Mouse (Mus musculus) lung, embryonic 16.5 days (tissue): ENCODE results near the gene Gapdhs. TPM values are rescaled to one million over a fixed set of nuclear protein-coding genes. Genes with fewer than 3 reads are reported as not detected.

Source experiments
- ATAC-seq: fragments of 200-750 bp; cut with Nextera tagmentation; 2 replicates; pipeline ENCODE4 v1.8.0; 2017; ENCODE audit warnings: low read depth, mild to moderate bottlenecking, moderate library complexity
- H3K27ac ChIP-seq: fragments of 300-500 bp; sonication (generic); 2 replicates; pipeline ENCODE4 v1.5.1; 2014; ENCODE audit warnings: mild to moderate bottlenecking, control low read depth, low read length
- H3K27me3 ChIP-seq: fragments of 300-500 bp; sonication (generic); 2 replicates; pipeline ENCODE4 v1.6.1; 2014; ENCODE audit warnings: low read depth, low read length, mixed read lengths; ENCODE audit not compliant: control insufficient read depth, insufficient read depth
- H3K36me3 ChIP-seq: fragments of 300-500 bp; sonication (generic); 2 replicates; pipeline ENCODE4 v1.6.1; 2014; ENCODE audit warnings: low read length; ENCODE audit not compliant: control insufficient read depth, insufficient read depth
- H3K4me1 ChIP-seq: fragments of 300-500 bp; sonication (generic); replicated peaks from 2 replicates; pipeline ENCODE4 v1.6.1; 2014; ENCODE audit warnings: low read length, mixed read lengths; ENCODE audit not compliant: control insufficient read depth, insufficient read depth
- H3K4me2 ChIP-seq: fragments of 300-500 bp; sonication (generic); 2 replicates; pipeline ENCODE4 v1.6.1; 2014; ENCODE audit warnings: low read depth, low read length, control low read depth
- H3K4me3 ChIP-seq: fragments of 300-500 bp; sonication (generic); 2 replicates; pipeline ENCODE4 v1.5.1; 2014; ENCODE audit warnings: mild to moderate bottlenecking, low read length, control low read depth
- H3K9ac ChIP-seq: fragments of 300-500 bp; sonication (generic); 2 replicates; pipeline ENCODE4 v1.6.1; 2014; ENCODE audit warnings: low read length, control low read depth
- H3K9me3 ChIP-seq: fragments of 300-500 bp; sonication (generic); 2 replicates; pipeline ENCODE4 v1.6.1; 2016; ENCODE audit warnings: low read length; ENCODE audit not compliant: control insufficient read depth
- WGBS: fragments of 180-500 bp; shearing (Covaris S2); extraction: QIAGEN DNeasy Blood & Tissue Kit; methylation state at CpG from one replicate; pipeline ENCODE4 v1.1.7; 2014; 5-methylcytosine and 5-hydroxymethylcytosine counted together
- polyA plus RNA-seq: library from polyadenylated mRNA; unstranded; fragments of >200 nt; fragmentation: Nextera tagmentation; extraction: Ambion mirVana; gene quantifications from 2 replicates; pipeline ENCODE4 v1.2.1, GENCODE M21; 2015

The Gapdhs gene
- polyA plus RNA-seq, 1 experiment from 2014 or later: 0.58 TPM

GRCm38 (mm10) chr7:30706214-30706882, 37.1 kb downstream of the Gapdhs start:
- Histone ChIP-seq H3K36me3 (no peaks in the 10 kb centered on the region), H3K9me3 (no peaks in the 10 kb centered on the region), H3K27me3 (no peaks in the 10 kb centered on the region), H3K27ac (no peak overlapping the region), H3K4me1 (no peaks in the 10 kb centered on the region; the same call in 1 of the 2 replicates), H3K9ac (no peak overlapping the region), H3K4me3 (no peak overlapping the region), H3K4me2 (no peak overlapping the region)
- ATAC-seq: no peak
- 38% methylated on average over 8 of the region's 8 CpGs for WGBS

DNA sequence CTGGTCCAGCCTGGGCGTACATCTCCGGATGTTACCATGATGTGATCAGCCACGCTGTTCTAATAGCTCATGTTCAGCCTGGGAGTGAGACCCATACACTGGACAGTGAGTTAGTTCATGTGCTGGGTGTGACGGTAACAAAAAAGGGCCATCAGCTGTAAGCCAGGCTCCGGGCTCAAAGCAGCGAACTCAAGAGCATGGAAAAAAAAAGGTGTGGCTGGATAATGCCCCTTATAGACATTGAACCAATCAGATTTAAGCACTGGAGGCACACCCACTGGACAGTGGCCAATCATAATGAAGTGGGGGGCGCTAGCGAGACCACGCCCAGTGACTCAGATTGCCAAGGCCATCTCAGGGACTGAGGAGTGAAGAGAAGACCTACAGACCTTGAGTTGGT, 44.9 kb downstream of the Gapdhs start, which contains the start of gene 2200002J24Rik:
TSS of gene 2200002J24Rik (plus strand) at position 338 of the 400 bp plus-strand sequence.
- H3K4me3 ChIP-seq: no peak within 1 kb of the TSS
- WGBS: 39% methylated on average over 9 of the region's 9 CpGs
- ATAC-seq: peak; percentile 31; the same call in 1 of the 2 replicates

GRCm38 (mm10) chr7:30698101-30698500, 45.4 kb downstream of the Gapdhs start:
- Histone ChIP-seq H3K27ac (peak overlapping the region; percentile 31; the same call in 1 of the 2 replicates), H3K9me3 (no peaks in the 10 kb centered on the region), H3K36me3 (no peaks in the 10 kb centered on the region), H3K4me3 (no peak overlapping the region), H3K27me3 (no peaks in the 10 kb centered on the region), H3K4me2 (no peak overlapping the region), H3K4me1 (peaks cover 10% of the 10 kb centered on the region), H3K9ac (no peak overlapping the region)
- ATAC-seq: no peak
- 44% methylated on average over 5 of the region's 5 CpGs for WGBS

More for the DNA sequence above, 44.9 kb downstream of the Gapdhs start, which contains the start of gene 2200002J24Rik:
- H3K4me1 ChIP-seq: peaks cover 10% of the 10 kb centered on the region
- H3K27me3 ChIP-seq: no peaks in the 10 kb centered on the region
- H3K36me3 ChIP-seq: no peaks in the 10 kb centered on the region
- no peak within 1 kb of the TSS for H3K9ac ChIP-seq
- H3K9me3 ChIP-seq: no peaks in the 10 kb centered on the region
- H3K27ac ChIP-seq: peak within 1 kb of the TSS; percentile 31; the same call in 1 of the 2 replicates
- H3K4me2 ChIP-seq: no peak within 1 kb of the TSS

GRCm38 (mm10) chr7:30688325-30688724, 55.2 kb downstream of the Gapdhs start:
- Histone ChIP-seq H3K4me1 (no peaks in the 10 kb centered on the region), H3K9me3 (no peaks in the 10 kb centered on the region), H3K27ac (0 out of 2 replicates have a peak overlapping the region, but pooled peaks have one; percentile 37), H3K9ac (no peak overlapping the region), H3K4me2 (no peak overlapping the region), H3K27me3 (no peaks in the 10 kb centered on the region), H3K4me3 (no peak overlapping the region), H3K36me3 (no peaks in the 10 kb centered on the region)
- ATAC-seq: peak; percentile 43; the same call in 1 of the 2 replicates
- WGBS: 53% methylated on average over 6 of the region's 6 CpGs

DNA sequence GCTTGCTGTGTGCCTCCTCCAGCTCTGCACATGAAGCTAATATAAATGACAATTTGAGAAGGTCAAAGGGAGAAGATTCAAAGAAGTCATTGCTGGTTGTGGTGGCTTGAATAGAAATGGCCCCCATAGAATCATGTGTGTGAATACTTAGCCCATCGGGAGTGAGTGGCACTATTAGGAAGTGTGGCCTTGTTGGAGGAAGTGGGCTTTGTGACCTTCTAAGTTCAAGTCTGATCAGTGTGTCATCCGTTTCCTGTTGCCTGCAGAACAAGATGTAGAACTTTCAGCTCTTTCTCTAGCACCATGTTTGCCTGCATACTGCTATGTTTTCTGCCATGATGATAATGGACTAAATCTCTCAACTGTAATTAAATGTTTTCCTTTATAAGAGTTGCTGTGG, 60.1 kb downstream of the Gapdhs start:
- H3K9ac ChIP-seq: no peak overlapping the region
- no peaks in the 10 kb centered on the region for H3K9me3 ChIP-seq
- no peak overlapping the region for H3K4me3 ChIP-seq
- H3K4me1 ChIP-seq: no peaks in the 10 kb centered on the region
- ATAC-seq: no peak
- H3K27me3 ChIP-seq: no peaks in the 10 kb centered on the region
- no peak overlapping the region for H3K27ac ChIP-seq
- no peaks in the 10 kb centered on the region for H3K36me3 ChIP-seq
- WGBS: 61% methylated on average over 2 of the region's 2 CpGs
- no peak overlapping the region for H3K4me2 ChIP-seq

DNA sequence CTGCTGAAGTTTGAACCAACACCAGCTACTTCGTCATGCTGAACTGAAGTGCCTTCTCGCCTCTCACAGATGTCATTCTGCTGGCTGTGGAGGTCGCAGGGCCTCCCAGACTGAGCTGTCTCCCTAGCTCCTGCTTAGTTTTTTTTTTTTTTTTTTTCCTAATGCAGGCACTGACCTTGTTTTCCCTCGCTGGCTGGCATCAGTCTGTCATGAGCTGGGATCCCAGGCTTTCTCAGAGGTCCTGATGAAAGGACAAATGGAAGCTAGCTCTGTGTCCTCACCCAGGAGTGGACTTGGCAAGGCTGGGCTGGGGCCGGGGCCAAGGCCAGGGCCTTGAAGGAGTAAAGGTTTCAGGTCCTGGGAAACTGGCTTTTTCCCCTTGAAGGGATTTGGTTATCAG, 61.6 kb downstream of the Gapdhs start:
- no peak overlapping the region for H3K9ac ChIP-seq
- ATAC-seq: no peak
- no peaks in the 10 kb centered on the region for H3K9me3 ChIP-seq
- WGBS: 45% methylated on average over 5 of the region's 5 CpGs
- no peaks in the 10 kb centered on the region for H3K27me3 ChIP-seq
- H3K4me1 ChIP-seq: no peaks in the 10 kb centered on the region
- H3K4me3 ChIP-seq: no peak overlapping the region
- no peak overlapping the region for H3K27ac ChIP-seq
- no peak overlapping the region for H3K4me2 ChIP-seq
- no peaks in the 10 kb centered on the region for H3K36me3 ChIP-seq

Other genes with a start within 250 kb of the Gapdhs start
- gene Arhgap33, start 208.6 kb downstream of the Gapdhs start, polyA plus RNA-seq: 7.6 and 7.8 TPM in 2 replicates
- 32.0 and 34.0 TPM in 2 replicates for gene Hspb6, start 191.5 kb downstream of the Gapdhs start, polyA plus RNA-seq
- 12.9 and 14.9 TPM in 2 replicates for gene Proser3, start 191.4 kb downstream of the Gapdhs start, polyA plus RNA-seq
- 38.1 and 46.1 TPM in 2 replicates for gene Lin37, start 183.8 kb downstream of the Gapdhs start, polyA plus RNA-seq
- gene U2af1l4, start 180.4 kb downstream of the Gapdhs start, polyA plus RNA-seq: 95.5 and 96.3 TPM in 2 replicates
- 14.3 and 18.2 TPM in 2 replicates for gene Gm49396, start 180.3 kb downstream of the Gapdhs start, polyA plus RNA-seq
- gene Psenen, start 180.1 kb downstream of the Gapdhs start, polyA plus RNA-seq: 144 and 146 TPM in 2 replicates
- 4.2 and 6.4 TPM in 2 replicates for gene Igflr1, start 178.3 kb downstream of the Gapdhs start, polyA plus RNA-seq
- 8.7 and 10.0 TPM in 2 replicates for gene Kmt2b, start 155.0 kb downstream of the Gapdhs start, polyA plus RNA-seq
- gene Zbtb32, start 144.8 kb downstream of the Gapdhs start, polyA plus RNA-seq: 4.5 and 4.6 TPM in 2 replicates
- gene Upk1a, start 130.8 kb downstream of the Gapdhs start, polyA plus RNA-seq: 1.8 and 1.9 TPM in 2 replicates
- gene Cox6b1, start 117.5 kb downstream of the Gapdhs start, polyA plus RNA-seq: 902 and 945 TPM in 2 replicates
- not detected in 2 replicates for gene Etv2, start 107.8 kb downstream of the Gapdhs start, polyA plus RNA-seq
- 106 and 110 TPM in 2 replicates for gene Rbm42, start 93.4 kb downstream of the Gapdhs start, polyA plus RNA-seq
- 49.6 and 58.2 TPM in 2 replicates for gene Haus5, start 78.7 kb downstream of the Gapdhs start, polyA plus RNA-seq
- gene Pmis2, start 72.1 kb downstream of the Gapdhs start, polyA plus RNA-seq: not detected in 2 replicates
- gene 2200002J24Rik, start 44.8 kb downstream of the Gapdhs start, polyA plus RNA-seq: 0.75 and 1.4 TPM in 2 replicates
- 0.10 and 0.26 TPM in 2 replicates for gene Atp4a, start 31.5 kb downstream of the Gapdhs start, polyA plus RNA-seq
- 148 and 160 TPM in 2 replicates for gene Tmem147, start 14.1 kb downstream of the Gapdhs start, polyA plus RNA-seq
- gene Sbsn, start 7.8 kb upstream of the Gapdhs start, polyA plus RNA-seq: 1.5 and 2.6 TPM in 2 replicates
- 12.6 and 21.0 TPM in 2 replicates for gene Dmkn, start 20.1 kb upstream of the Gapdhs start, polyA plus RNA-seq
- gene Krtdap, start 44.2 kb upstream of the Gapdhs start, polyA plus RNA-seq: 3.7 and 18.1 TPM in 2 replicates
- 0.35 and 0.67 TPM in 2 replicates for gene Ffar2, start 80.1 kb upstream of the Gapdhs start, polyA plus RNA-seq
- not detected in 2 replicates for gene Ffar3, start 112.5 kb upstream of the Gapdhs start, polyA plus RNA-seq
- gene Ffar1, start 117.9 kb upstream of the Gapdhs start, polyA plus RNA-seq: not detected in 2 replicates
- gene Cd22, start 136.7 kb upstream of the Gapdhs start, polyA plus RNA-seq: 0.15 and 0.16 TPM in 2 replicates
- gene Mag, start 171.2 kb upstream of the Gapdhs start, polyA plus RNA-seq: 0.23 and 0.28 TPM in 2 replicates
- not detected in 2 replicates for gene Hamp2, start 181.0 kb upstream of the Gapdhs start, polyA plus RNA-seq
- gene Hamp, start 200.4 kb upstream of the Gapdhs start, polyA plus RNA-seq: not detected in 2 replicates
- 20.5 and 22.3 TPM in 2 replicates for gene Usf2, start 213.1 kb upstream of the Gapdhs start, polyA plus RNA-seq
- gene Lsr, start 229.8 kb upstream of the Gapdhs start, polyA plus RNA-seq: 85.0 and 88.3 TPM in 2 replicates
- 6.5 and 7.5 TPM in 2 replicates for gene Fam187b, start 230.1 kb upstream of the Gapdhs start, polyA plus RNA-seq